Mouse (Mus musculus) megakaryocyte, embryonic 14.5 days (primary cell): Measurements from ENCODE around the gene 1700028K03Rik.

ENCODE experiments used
- FLI1 ChIP-seq: IDR thresholded peaks from 2 replicates; pipeline ENCODE4 v1.6.1; 2012; ENCODE audit warnings: low read length, inconsistent platforms, mixed read lengths
- GATA1 ChIP-seq: IDR thresholded peaks from 3 replicates; pipeline ENCODE4 v1.6.1; 2012; ENCODE audit warnings: mixed read lengths, low read length, inconsistent platforms, borderline replicate concordance

DNA sequence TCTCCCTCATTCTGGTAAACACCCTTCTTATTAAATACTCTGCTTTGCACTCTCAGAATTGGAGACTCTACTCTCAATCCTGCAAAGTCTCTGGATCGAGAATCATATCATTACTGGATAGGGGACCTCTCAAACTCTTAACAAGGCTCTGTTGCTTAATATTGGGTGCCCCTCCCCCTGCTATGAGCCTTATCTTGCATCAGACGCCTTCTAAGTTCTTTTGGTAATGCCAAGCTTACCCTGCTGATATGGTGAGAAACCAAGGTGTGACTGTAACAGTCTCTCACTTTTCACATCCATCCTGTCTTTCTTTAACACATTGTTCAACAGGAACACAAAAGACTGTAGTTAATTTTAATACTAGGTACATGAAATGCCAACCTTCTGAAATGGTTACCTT, 919 bp upstream of the 1700028K03Rik start:
- TF ChIP-seq GATA1: no peak
- no peak for TF ChIP-seq FLI1
